Mouse (Mus musculus): Measurements from ENCODE around the gene Cgnl1. TPM values are rescaled to one million over a fixed set of nuclear protein-coding genes. Genes with fewer than 3 reads are reported as not detected.

The Cgnl1 gene
- total RNA-seq, 2 experiments from 2014 or later = 12.0 to 13.1 TPM

- DNase-seq = no peak
Measured at GRCm38 (mm10) chr9:71766902-71767301, 4.5 kb downstream of the Cgnl1 start.

- DNase-seq = no peak
Measured at GRCm38 (mm10) chr9:71766306-71766705, 5.1 kb downstream of the Cgnl1 start.

- DNase-seq = no peak
Measured at GRCm38 (mm10) chr9:71764551-71764950, 6.9 kb downstream of the Cgnl1 start.

- no peak for DNase-seq
Measured at GRCm38 (mm10) chr9:71763273-71763672, 8.1 kb downstream of the Cgnl1 start.

GRCm38 (mm10) chr9:71761663-71762062 is 9.7 kb downstream of the Cgnl1 start:
- DNase-seq = no peak

- DNase-seq = no peak
Measured at GRCm38 (mm10) chr9:71760518-71761141, 10.8 kb downstream of the Cgnl1 start.

- DNase-seq = no peak
Measured at GRCm38 (mm10) chr9:71759893-71760292, 11.5 kb downstream of the Cgnl1 start.

- DNase-seq = no peak
Measured at GRCm38 (mm10) chr9:71757386-71757785, 14.0 kb downstream of the Cgnl1 start.

- DNase-seq = no peak
Measured at GRCm38 (mm10) chr9:71756916-71757315, 14.5 kb downstream of the Cgnl1 start.

GRCm38 (mm10) chr9:71753981-71754380 is 17.4 kb downstream of the Cgnl1 start:
- DNase-seq = no peak

- DNase-seq = no peak
Measured at GRCm38 (mm10) chr9:71753529-71753928, 17.9 kb downstream of the Cgnl1 start.

GRCm38 (mm10) chr9:71753117-71753516 is 18.3 kb downstream of the Cgnl1 start:
- no peak for DNase-seq

- no peak for DNase-seq
Measured at GRCm38 (mm10) chr9:71750015-71750672, 21.3 kb downstream of the Cgnl1 start.

- no peak for DNase-seq
Measured at GRCm38 (mm10) chr9:71746405-71746804, 25.0 kb downstream of the Cgnl1 start.

- DNase-seq = no peak
Measured at GRCm38 (mm10) chr9:71738081-71738930, 33.1 kb downstream of the Cgnl1 start.

- DNase-seq = no peak
Measured at GRCm38 (mm10) chr9:71737257-71738023, 34.0 kb downstream of the Cgnl1 start.

- no peak for DNase-seq
Measured at GRCm38 (mm10) chr9:71735886-71736285, 35.5 kb downstream of the Cgnl1 start.

- DNase-seq = no peak
Measured at GRCm38 (mm10) chr9:71733559-71733958, 37.8 kb downstream of the Cgnl1 start.

- DNase-seq = no peak
Measured at GRCm38 (mm10) chr9:71728822-71729311, 42.5 kb downstream of the Cgnl1 start.

GRCm38 (mm10) chr9:71727233-71727632 is 44.2 kb downstream of the Cgnl1 start:
- DNase-seq = no peak

- DNase-seq = peak; percentile 35
Measured at GRCm38 (mm10) chr9:71726121-71726520, 45.3 kb downstream of the Cgnl1 start.

- no peak for DNase-seq
Measured at GRCm38 (mm10) chr9:71722366-71722765, 49.0 kb downstream of the Cgnl1 start.
